Mouse (Mus musculus) stomach, embryonic 16.5 days (tissue): Measurements from ENCODE around the gene Auh. TPM values are rescaled to one million over a fixed set of nuclear protein-coding genes. Genes with fewer than 3 reads are reported as not detected.

Experiments
- ATAC-seq: fragments of 200-750 bp; cut with Nextera tagmentation; 2 replicates; pipeline ENCODE4 v1.8.0; 2017; ENCODE audit warnings: moderate number of reproducible peaks, moderate TSS enrichment; ENCODE audit not compliant: insufficient read depth, low FRiP score
- H3K27ac ChIP-seq: fragments of 300-500 bp; sonication (generic); 2 replicates; pipeline ENCODE4 v1.5.1; 2014; ENCODE audit warnings: low read length
- H3K27me3 ChIP-seq: fragments of 300-500 bp; sonication (generic); 2 replicates; pipeline ENCODE4 v1.6.1; 2014; ENCODE audit warnings: low read length, control low read depth, mixed read lengths; ENCODE audit not compliant: control insufficient read depth, insufficient read depth
- H3K36me3 ChIP-seq: fragments of 300-500 bp; sonication (generic); 2 replicates; pipeline ENCODE4 v1.6.1; 2014; ENCODE audit warnings: low read length; ENCODE audit not compliant: control insufficient read depth, insufficient read depth
- H3K4me1 ChIP-seq: fragments of 300-500 bp; sonication (generic); 2 replicates; pipeline ENCODE4 v1.6.1; 2014; ENCODE audit warnings: low read length, control low read depth, mixed read lengths; ENCODE audit not compliant: control insufficient read depth, insufficient read depth
- H3K4me2 ChIP-seq: fragments of 300-500 bp; sonication (generic); 2 replicates; pipeline ENCODE4 v1.6.1; 2014; ENCODE audit warnings: low read depth, low read length, mixed read lengths
- H3K4me3 ChIP-seq: fragments of 300-500 bp; sonication (generic); replicated peaks from 2 replicates; pipeline ENCODE4 v1.5.1; 2014; ENCODE audit warnings: mild to moderate bottlenecking, low read length
- H3K9ac ChIP-seq: fragments of 300-500 bp; sonication (generic); 2 replicates; pipeline ENCODE4 v1.6.1; 2014; ENCODE audit warnings: low read length
- H3K9me3 ChIP-seq: fragments of 300-500 bp; sonication (generic); replicated peaks from 2 replicates; pipeline ENCODE4 v1.6.1; 2016; ENCODE audit warnings: low read length, control low read depth; ENCODE audit not compliant: control insufficient read depth
- WGBS: fragments of 180-500 bp; shearing (Covaris S2); extraction: QIAGEN DNeasy Blood & Tissue Kit; methylation state at CpG from one replicate; pipeline ENCODE4 v1.1.7; 2014; 5-methylcytosine and 5-hydroxymethylcytosine counted together
- polyA plus RNA-seq: library from polyadenylated mRNA; unstranded; fragments of >200 nt; fragmentation: Nextera tagmentation; extraction: Ambion mirVana; gene quantifications from 2 replicates; pipeline ENCODE4 v1.2.1, GENCODE M21; 2015

The Auh gene
- polyA plus RNA-seq, 1 experiment from 2014 or later = 46.9 TPM

- Histone ChIP-seq H3K27me3 (no peaks in the 10 kb centered on the region), H3K4me1 (no peaks in the 10 kb centered on the region), H3K36me3 (no peaks in the 10 kb centered on the region), H3K9me3 (no peaks in the 10 kb centered on the region), H3K27ac (no peak overlapping the region), H3K4me2 (no peak overlapping the region), H3K9ac (no peak overlapping the region), H3K4me3 (no peak overlapping the region)
- no peak for ATAC-seq
- 89% methylated on average over 1 of the region's 1 CpGs for WGBS
These were observed 13.5 kb upstream of the Auh start for GRCm38 (mm10) chr13:52942876-52943388.

GRCm38 (mm10) chr13:52940956-52941355 is 11.5 kb upstream of the Auh start:
- Histone ChIP-seq H3K4me1 (no peaks in the 10 kb centered on the region), H3K9me3 (no peaks in the 10 kb centered on the region), H3K27me3 (no peaks in the 10 kb centered on the region), H3K36me3 (no peaks in the 10 kb centered on the region), H3K4me2 (no peak overlapping the region), H3K9ac (no peak overlapping the region), H3K27ac (no peak overlapping the region), H3K4me3 (no peak overlapping the region)
- 73% methylated on average over 7 of the region's 7 CpGs for WGBS
- no peak for ATAC-seq

GRCm38 (mm10) chr13:52930582-52930981 is 1.1 kb upstream of the Auh start:
- Histone ChIP-seq H3K27me3 (no peaks in the 10 kb centered on the region), H3K4me2 (no peak overlapping the region), H3K9me3 (no peaks in the 10 kb centered on the region), H3K9ac (no peak overlapping the region), H3K27ac (no peak overlapping the region), H3K36me3 (no peaks in the 10 kb centered on the region), H3K4me1 (peaks cover 16% of the 10 kb centered on the region), H3K4me3 (no peak overlapping the region)
- WGBS = 53% methylated on average over 10 of the region's 10 CpGs
- ATAC-seq = no peak

DNA sequence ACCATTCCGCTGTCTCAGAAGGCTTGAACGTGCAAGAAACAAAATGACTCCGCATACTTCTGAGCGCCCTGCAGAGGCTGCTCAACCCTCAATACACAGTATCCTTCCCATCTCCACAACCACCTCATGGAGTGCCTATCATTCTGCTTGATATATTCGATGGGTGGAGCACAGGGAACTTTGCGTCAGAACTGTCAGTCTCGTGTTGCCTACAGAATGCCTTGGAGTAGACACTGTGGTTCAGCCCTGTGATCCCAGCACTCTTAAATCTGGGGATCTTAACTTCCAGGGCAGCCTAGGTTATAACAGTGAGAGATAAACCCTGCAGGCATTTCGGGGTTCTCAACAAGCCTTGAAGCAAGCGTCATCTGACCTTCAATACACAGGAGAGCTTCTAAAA is 1.1 kb downstream of the Auh start:
- Histone ChIP-seq H3K4me2 (peak overlapping the region; percentile 68), H3K27ac (no peak overlapping the region)
- 56% methylated on average over 9 of the region's 9 CpGs for WGBS

GRCm38 (mm10) chr13:52924457-52924856 is 5.0 kb downstream of the Auh start:
- Histone ChIP-seq H3K36me3 (no peaks in the 10 kb centered on the region), H3K9me3 (no peaks in the 10 kb centered on the region), H3K27ac (no peak overlapping the region), H3K4me3 (no peak overlapping the region), H3K4me1 (peaks cover 12% of the 10 kb centered on the region), H3K27me3 (no peaks in the 10 kb centered on the region), H3K9ac (no peak overlapping the region), H3K4me2 (no peak overlapping the region)
- 60% methylated on average over 5 of the region's 5 CpGs for WGBS
- no peak for ATAC-seq

More for the DNA sequence above, 1.1 kb downstream of the Auh start:
- no peak for ATAC-seq
- no peaks in the 10 kb centered on the region for H3K9me3 ChIP-seq
- H3K4me1 ChIP-seq = peaks cover 16% of the 10 kb centered on the region
- no peaks in the 10 kb centered on the region for H3K36me3 ChIP-seq
- peak overlapping the region; percentile 90 for H3K4me3 ChIP-seq
- H3K9ac ChIP-seq = peak overlapping the region; percentile 93
- H3K27me3 ChIP-seq = no peaks in the 10 kb centered on the region

- H3K4me1 ChIP-seq = 0 out of 2 replicates have a peak, but pooled peaks cover 2% of the 10 kb centered on the region
- H3K4me3 ChIP-seq = no peak overlapping the region
- WGBS = 71% methylated on average over 8 of the region's 8 CpGs
These were observed 7.5 kb downstream of the Auh start for GRCm38 (mm10) chr13:52921966-52922365.

DNA sequence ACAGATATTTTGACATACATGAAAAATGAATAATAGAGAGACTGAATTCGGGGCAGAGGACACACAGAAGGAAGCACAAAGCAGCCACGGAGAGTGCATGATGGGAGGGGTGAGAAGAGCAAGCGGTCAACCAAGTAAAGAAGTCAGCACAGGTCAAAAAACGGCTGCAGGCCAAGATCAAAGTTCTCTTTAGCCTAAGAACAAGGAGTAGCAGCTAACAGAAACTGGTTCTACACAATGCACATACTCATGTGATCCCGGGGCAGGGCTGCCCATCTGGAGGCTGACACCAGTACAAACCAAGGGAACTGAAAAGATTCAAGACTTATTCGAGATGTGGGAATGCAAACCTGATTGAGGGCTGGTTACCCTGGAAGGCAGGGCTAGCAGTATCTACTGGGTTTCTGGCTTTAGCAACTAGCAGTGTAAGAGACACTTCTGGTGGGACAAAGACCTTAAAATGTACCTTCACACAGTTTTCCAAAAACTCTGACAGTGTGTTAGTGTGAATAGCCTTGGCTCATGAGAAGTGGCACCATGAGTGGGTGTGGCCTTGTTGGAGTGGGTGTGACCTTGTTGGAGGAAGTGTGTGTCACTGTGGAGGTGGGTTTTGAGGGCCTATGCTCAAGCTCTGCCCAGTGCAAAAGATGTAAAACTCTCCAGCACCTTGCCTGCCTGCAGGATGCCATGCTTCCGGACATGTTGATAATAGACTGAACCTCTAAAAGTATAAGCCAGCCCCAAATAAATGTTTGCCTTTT is 8.2 kb downstream of the Auh start:
- ATAC-seq = no peak

More at GRCm38 (mm10) chr13:52921966-52922365, 7.5 kb downstream of the Auh start:
- Histone ChIP-seq H3K27me3 (no peaks in the 10 kb centered on the region), H3K36me3 (no peaks in the 10 kb centered on the region), H3K4me2 (no peak overlapping the region), H3K27ac (no peak overlapping the region), H3K9me3 (no peaks in the 10 kb centered on the region), H3K9ac (no peak overlapping the region)
- no peak for ATAC-seq

DNA sequence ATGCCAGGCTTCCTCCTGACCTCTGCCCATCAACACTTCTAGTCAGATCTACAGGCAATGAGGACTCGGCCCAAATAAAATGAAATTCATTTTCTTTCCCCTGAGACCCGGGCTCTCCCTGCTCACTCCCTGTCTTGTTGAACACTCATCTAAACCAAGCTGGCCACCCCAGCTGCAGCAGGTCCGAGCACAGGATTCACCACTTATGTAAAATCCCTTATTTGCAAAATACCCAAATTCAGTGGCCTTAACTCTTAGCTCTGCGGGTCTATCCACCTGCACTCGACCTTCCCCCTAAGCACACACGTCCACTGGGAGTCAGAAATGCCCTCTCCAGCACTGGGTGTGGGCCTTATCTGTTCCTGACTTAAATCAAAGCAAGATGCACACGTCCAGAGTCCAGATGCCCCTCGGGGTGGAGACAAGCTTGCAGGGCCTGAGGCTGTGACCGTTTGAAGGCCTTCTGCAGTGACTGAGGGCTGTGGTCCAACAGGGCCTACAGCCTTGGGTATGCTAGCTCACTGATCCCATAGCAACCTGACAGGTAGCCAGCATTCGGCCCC is 9.6 kb downstream of the Auh start:
- H3K36me3 ChIP-seq = no peaks in the 10 kb centered on the region
- H3K4me2 ChIP-seq = no peak overlapping the region
- H3K9me3 ChIP-seq = no peaks in the 10 kb centered on the region
- ATAC-seq = no peak
- no peaks in the 10 kb centered on the region for H3K27me3 ChIP-seq
- 72% methylated on average over 10 of the region's 10 CpGs for WGBS
- H3K27ac ChIP-seq = no peak overlapping the region
- no peak overlapping the region for H3K4me3 ChIP-seq
- 0 out of 2 replicates have a peak, but pooled peaks cover 2% of the 10 kb centered on the region for H3K4me1 ChIP-seq
- no peak overlapping the region for H3K9ac ChIP-seq

More for the DNA sequence above, 8.2 kb downstream of the Auh start:
- WGBS = 66% methylated on average over 7 of the region's 7 CpGs
- H3K36me3 ChIP-seq = no peaks in the 10 kb centered on the region
- no peak overlapping the region for H3K4me2 ChIP-seq
- 0 out of 2 replicates have a peak, but pooled peaks cover 2% of the 10 kb centered on the region for H3K4me1 ChIP-seq
- H3K27ac ChIP-seq = no peak overlapping the region
- no peak overlapping the region for H3K9ac ChIP-seq
- H3K9me3 ChIP-seq = no peaks in the 10 kb centered on the region
- no peaks in the 10 kb centered on the region for H3K27me3 ChIP-seq
- H3K4me3 ChIP-seq = no peak overlapping the region

DNA sequence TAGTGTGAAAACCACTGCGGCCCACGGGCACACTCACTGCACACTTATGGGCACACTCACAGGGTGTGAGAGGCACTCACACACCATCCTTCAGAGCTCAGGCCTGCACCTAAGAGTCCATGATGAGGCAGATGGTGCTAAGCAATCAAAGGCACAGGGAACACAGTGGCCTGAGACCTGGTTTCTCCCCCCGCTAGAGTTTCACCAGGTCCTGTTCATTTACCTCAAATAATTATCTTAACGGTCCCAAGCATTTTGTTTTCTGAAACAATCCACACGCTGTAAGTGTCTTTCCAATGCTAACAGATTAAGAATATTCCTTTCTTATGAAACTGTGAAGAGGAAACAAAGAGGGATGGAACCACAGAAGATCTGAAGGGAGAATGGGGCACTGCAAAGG is 11.1 kb downstream of the Auh start:
- Histone ChIP-seq H3K4me1 (0 out of 2 replicates have a peak, but pooled peaks cover 2% of the 10 kb centered on the region), H3K27me3 (no peaks in the 10 kb centered on the region), H3K27ac (no peak overlapping the region), H3K9ac (no peak overlapping the region), H3K4me3 (no peak overlapping the region), H3K9me3 (no peaks in the 10 kb centered on the region), H3K4me2 (no peak overlapping the region), H3K36me3 (no peaks in the 10 kb centered on the region)
- WGBS = 87% methylated on average over 5 of the region's 5 CpGs
- ATAC-seq = no peak
